Mouse (Mus musculus) liver, adult 2 months (tissue): ENCODE measurements around the gene Hic1. TPM values are rescaled to one million over a fixed set of nuclear protein-coding genes. Genes with fewer than 3 reads are reported as not detected.

Source experiments
- DNase-seq: peaks from one replicate; pipeline ENCODE4 v3.0.0-alpha.2; 2011; ENCODE audit warnings: low read depth, low spot score; ENCODE audit errors: extremely low read depth
- H3K27ac ChIP-seq: fragments of 200-500 bp; replicated peaks from 2 replicates; pipeline ENCODE4 v1.5.1; 2012; ENCODE audit warnings: low read depth, mild to moderate bottlenecking, control low read depth, inconsistent platforms, low read length; ENCODE audit not compliant: insufficient read depth
- H3K27me3 ChIP-seq: fragments of 200-500 bp; 2 replicates; pipeline ENCODE4 v1.6.1; 2012; ENCODE audit warnings: mild to moderate bottlenecking, moderate library complexity, low read length, inconsistent platforms; ENCODE audit not compliant: control insufficient read depth, insufficient read depth
- H3K36me3 ChIP-seq: fragments of 200-500 bp; 2 replicates; pipeline ENCODE4 v1.6.1; 2012; ENCODE audit warnings: low read length, inconsistent platforms; ENCODE audit not compliant: control insufficient read depth, insufficient read depth
- H3K4me1 ChIP-seq: fragments of 200-500 bp; 2 replicates; pipeline ENCODE4 v1.6.1; 2011; ENCODE audit warnings: low read length; ENCODE audit not compliant: control insufficient read depth, insufficient read depth
- H3K4me3 ChIP-seq: fragments of 200-500 bp; 2 replicates; pipeline ENCODE4 v1.5.1; 2011; ENCODE audit warnings: low read depth, mild to moderate bottlenecking, control low read depth, low read length, moderate library complexity; ENCODE audit not compliant: insufficient read depth
- H3K79me2 ChIP-seq: fragments of 200-500 bp; 2 replicates; pipeline ENCODE4 v1.6.1; 2012; ENCODE audit warnings: inconsistent platforms, mild to moderate bottlenecking, low read length, moderate library complexity; ENCODE audit not compliant: control insufficient read depth, insufficient read depth
- H3K9ac ChIP-seq: fragments of 200-500 bp; 2 replicates; pipeline ENCODE4 v1.6.1; 2012; ENCODE audit warnings: low read depth, mild to moderate bottlenecking, control low read depth, inconsistent platforms, low read length
- CTCF ChIP-seq: fragments of 200-500 bp; IDR thresholded peaks from 2 replicates; pipeline ENCODE4 v1.5.1; 2011; ENCODE audit warnings: low read depth, low read length, control low read depth
- POLR2A ChIP-seq: fragments of 200-500 bp; IDR thresholded peaks from 2 replicates; pipeline ENCODE4 v1.6.1; 2011; ENCODE audit warnings: low read length, control low read depth; ENCODE audit not compliant: insufficient read depth; ENCODE audit errors: extremely low read depth
- WGBS: fragments of 180-500 bp; shearing (Covaris S2); methylation state at CpG from one replicate; pipeline ENCODE4 v1.1.7; 2018; 5-methylcytosine and 5-hydroxymethylcytosine counted together
- polyA plus RNA-seq: library from polyadenylated mRNA; depleted of rRNA; stranded (reverse); fragments of >200 nt; gene quantifications from 2 replicates; pipeline ENCODE4 v1.2.3, GENCODE M21; 2012; rRNA removed
- total RNA-seq: library from RNA; depleted of rRNA; stranded (reverse); fragments of >200 nt; gene quantifications from 2 replicates; pipeline ENCODE4 v1.2.3, GENCODE M21; 2014; rRNA removed

Gene Hic1
- total and polyA plus RNA-seq, 2 experiments: 1.1 to 3.8 TPM

- Histone ChIP-seq H3K36me3 (peaks cover 3% of the 10 kb centered on the region), H3K4me1 (no peaks in the 10 kb centered on the region; the same call in 1 of the 2 replicates), H3K4me3 (no peak overlapping the region), H3K27me3 (no peaks in the 10 kb centered on the region), H3K79me2 (no peaks in the 10 kb centered on the region), H3K9ac (no peak overlapping the region), H3K27ac (no peak overlapping the region)
- 81% methylated on average over 6 of the region's 6 CpGs for WGBS
- no peak for TF ChIP-seq POLR2A
- no peak for TF ChIP-seq CTCF
- DNase-seq: no peak
Measured at GRCm38 (mm10) chr11:75116379-75116778, 52.9 kb downstream of the Hic1 start.

Other genes starting within 250 kb of the Hic1 start
- gene Smg6, start 243.7 kb downstream of the Hic1 start, total RNA-seq: 12.8 and 17.2 TPM in 2 replicates
- 16.6 and 16.8 TPM in 2 replicates for gene Smg6, start 243.7 kb downstream of the Hic1 start, polyA plus RNA-seq
- 31.9 and 39.3 TPM in 2 replicates for gene Srr, start 243.6 kb downstream of the Hic1 start, total RNA-seq
- 24.2 and 35.3 TPM in 2 replicates for gene Srr, start 243.6 kb downstream of the Hic1 start, polyA plus RNA-seq
- 6.7 and 6.9 TPM in 2 replicates for gene Ovca2, start 9.3 kb upstream of the Hic1 start, total RNA-seq
- 5.7 and 8.0 TPM in 2 replicates for gene Ovca2, start 9.3 kb upstream of the Hic1 start, polyA plus RNA-seq
- 11.3 and 14.2 TPM in 2 replicates for gene Dph1, start 21.7 kb upstream of the Hic1 start, total RNA-seq
- 49.1 and 53.5 TPM in 2 replicates for gene Dph1, start 21.7 kb upstream of the Hic1 start, polyA plus RNA-seq
- gene Rtn4rl1, start 24.3 kb upstream of the Hic1 start, total RNA-seq: 1.3 and 2.4 TPM in 2 replicates
- gene Rtn4rl1, start 24.3 kb upstream of the Hic1 start, polyA plus RNA-seq: 9.5 and 10.0 TPM in 2 replicates
- 19.9 and 21.4 TPM in 2 replicates for gene Rpa1, start 178.8 kb upstream of the Hic1 start, total RNA-seq
- 10.3 and 10.5 TPM in 2 replicates for gene Rpa1, start 178.8 kb upstream of the Hic1 start, polyA plus RNA-seq
- gene Smyd4, start 178.9 kb upstream of the Hic1 start, total RNA-seq: 1.8 and 2.5 TPM in 2 replicates
- gene Smyd4, start 178.9 kb upstream of the Hic1 start, polyA plus RNA-seq: 0.93 and 1.1 TPM in 2 replicates